Mouse (Mus musculus): ENCODE measurements around the gene Irf4. TPM values are rescaled to one million over a fixed set of nuclear protein-coding genes. Genes with fewer than 3 reads are reported as not detected.

Gene Irf4
- polyA plus RNA-seq, 1 experiment = not detected

DNA sequence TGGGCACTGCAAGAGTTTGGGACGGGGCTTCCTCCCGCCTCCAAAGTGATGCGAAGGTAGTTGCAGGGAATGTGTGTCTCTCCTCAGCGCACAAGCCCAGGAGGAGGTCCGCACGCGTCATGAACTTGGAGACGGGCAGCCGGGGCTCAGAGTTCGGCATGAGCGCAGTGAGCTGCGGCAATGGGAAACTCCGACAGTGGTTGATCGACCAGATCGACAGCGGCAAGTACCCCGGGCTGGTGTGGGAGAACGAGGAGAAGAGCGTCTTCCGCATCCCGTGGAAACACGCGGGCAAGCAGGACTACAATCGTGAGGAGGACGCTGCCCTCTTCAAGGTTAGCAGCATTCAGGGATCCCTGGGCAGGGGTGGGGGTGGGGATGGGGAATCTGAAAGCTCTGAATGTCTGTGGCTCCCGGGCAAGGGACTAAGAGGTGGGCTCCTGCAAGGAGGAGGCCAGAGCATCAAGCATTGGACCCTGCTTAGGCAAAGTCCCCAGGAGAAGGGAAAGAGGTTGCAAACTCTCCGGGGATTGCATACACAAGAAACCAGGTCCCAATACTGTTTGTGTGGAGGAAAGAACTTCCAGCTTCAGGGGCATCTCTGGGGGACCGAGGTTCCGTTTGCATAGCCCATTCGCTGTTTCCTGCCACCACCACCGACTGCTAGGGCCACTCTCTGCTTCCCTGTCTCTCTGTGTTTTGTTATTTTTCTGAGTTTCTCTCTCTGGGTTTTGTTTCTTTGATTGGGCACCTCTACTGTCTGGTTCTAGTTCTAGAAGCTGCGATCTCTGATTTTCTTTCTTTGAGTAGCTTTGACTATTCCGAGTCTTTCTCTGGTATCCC lies 1.7 kb downstream of the Irf4 start:
- Histone ChIP-seq H3K4me1 (ENCODE audit: control insufficient read depth, insufficient read depth, low read length) (no peaks in the 10 kb centered on the region), H3K27me3 (ENCODE audit: control insufficient read depth, insufficient read depth, low read length, poor library complexity, severe bottlenecking) (peaks cover 4% of the 10 kb centered on the region; the same call in 1 of the 2 replicates), H3K9me3 (replicated peaks; ENCODE audit: control insufficient read depth, insufficient read depth, low read length, poor library complexity, severe bottlenecking) (no peaks in the 10 kb centered on the region), H3K36me3 (ENCODE audit: control insufficient read depth, insufficient read depth, low read length, poor library complexity, severe bottlenecking) (no peaks in the 10 kb centered on the region), H3K9ac (ENCODE audit: low read depth, poor library complexity, severe bottlenecking) (no peak overlapping the region), H3K27ac (ENCODE audit: insufficient read depth, low read length) (no peak overlapping the region), H3K4me3 (ENCODE audit: low read depth, low read length) (peak overlapping the region; percentile 47)
- TF ChIP-seq EP300 (IDR thresholded peaks at IDR 0.05; ENCODE audit: insufficient read depth, low read depth, low read length) (no peak), POLR2A (IDR thresholded peaks at IDR 0.05; ENCODE audit: insufficient read depth, low read length) (no peak), CTCF (IDR thresholded peaks at IDR 0.05; ENCODE audit: low read depth, low read length) (no peak)

DNA sequence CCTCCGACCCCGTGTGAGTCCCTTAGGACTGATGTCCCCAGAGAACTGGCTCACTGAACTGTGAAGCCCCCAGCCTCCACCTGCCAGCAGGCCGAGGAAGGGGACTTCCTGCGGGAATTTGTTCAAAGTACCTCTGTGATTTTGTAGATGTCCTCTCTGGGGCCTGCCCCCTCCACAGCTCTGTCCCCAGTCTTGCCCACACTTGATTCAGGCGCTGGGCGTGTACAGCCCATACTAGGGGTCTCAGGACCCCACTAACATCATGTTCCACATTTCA lies 2.2 kb downstream of the Irf4 start:
- TF ChIP-seq POLR2A (IDR thresholded peaks at IDR 0.05; ENCODE audit: insufficient read depth, low read length) = no peak
- TF ChIP-seq EP300 (IDR thresholded peaks at IDR 0.05; ENCODE audit: insufficient read depth, low read depth, low read length) = no peak
- no peak for TF ChIP-seq CTCF (IDR thresholded peaks at IDR 0.05; ENCODE audit: low read depth, low read length)
- H3K9ac ChIP-seq (ENCODE audit: low read depth, poor library complexity, severe bottlenecking) = no peak overlapping the region
- no peak overlapping the region for H3K4me3 ChIP-seq (ENCODE audit: low read depth, low read length)
- no peaks in the 10 kb centered on the region for H3K36me3 ChIP-seq (ENCODE audit: control insufficient read depth, insufficient read depth, low read length, poor library complexity, severe bottlenecking)
- H3K4me1 ChIP-seq (ENCODE audit: control insufficient read depth, insufficient read depth, low read length) = no peaks in the 10 kb centered on the region
- H3K27ac ChIP-seq (ENCODE audit: insufficient read depth, low read length) = no peak overlapping the region
- H3K27me3 ChIP-seq (ENCODE audit: control insufficient read depth, insufficient read depth, low read length, poor library complexity, severe bottlenecking) = peaks cover 4% of the 10 kb centered on the region; the same call in 1 of the 2 replicates
- no peaks in the 10 kb centered on the region for H3K9me3 ChIP-seq (replicated peaks; ENCODE audit: control insufficient read depth, insufficient read depth, low read length, poor library complexity, severe bottlenecking)

DNA sequence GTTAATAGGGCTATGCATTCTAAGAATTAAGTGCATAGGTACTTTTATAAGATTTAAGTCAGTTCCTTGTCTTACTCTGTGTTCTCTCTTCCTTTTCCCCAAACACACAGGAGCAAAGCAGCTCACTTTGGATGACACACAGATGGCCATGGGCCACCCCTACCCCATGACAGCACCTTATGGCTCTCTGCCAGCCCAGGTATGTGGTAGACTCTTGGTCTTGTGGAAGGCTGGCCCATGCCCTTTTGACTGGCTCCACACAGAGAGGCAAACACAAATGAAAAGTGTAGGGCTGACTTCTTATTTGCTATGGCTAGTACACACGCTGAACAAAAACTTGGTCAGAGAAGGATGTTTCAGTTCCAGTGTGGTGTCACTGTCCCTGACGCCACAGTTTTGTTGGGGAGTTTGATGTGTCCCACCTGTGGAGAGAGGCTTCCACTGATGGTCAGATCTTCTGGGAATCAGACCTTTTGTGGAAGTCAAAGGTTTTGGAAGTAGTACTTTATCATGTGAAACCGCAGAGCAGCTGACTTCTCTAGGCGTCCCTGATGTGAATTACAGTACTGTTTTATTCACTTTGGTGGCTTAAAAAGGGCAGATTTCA lies 3.7 kb downstream of the Irf4 start:
- Histone ChIP-seq H3K9me3 (replicated peaks; ENCODE audit: control insufficient read depth, insufficient read depth, low read length, poor library complexity, severe bottlenecking) (no peaks in the 10 kb centered on the region), H3K4me3 (ENCODE audit: low read depth, low read length) (no peak overlapping the region), H3K4me1 (ENCODE audit: control insufficient read depth, insufficient read depth, low read length) (no peaks in the 10 kb centered on the region), H3K9ac (ENCODE audit: low read depth, poor library complexity, severe bottlenecking) (no peak overlapping the region), H3K27me3 (ENCODE audit: control insufficient read depth, insufficient read depth, low read length, poor library complexity, severe bottlenecking) (peaks cover 4% of the 10 kb centered on the region; the same call in 1 of the 2 replicates), H3K36me3 (ENCODE audit: control insufficient read depth, insufficient read depth, low read length, poor library complexity, severe bottlenecking) (no peaks in the 10 kb centered on the region), H3K27ac (ENCODE audit: insufficient read depth, low read length) (no peak overlapping the region)
- TF ChIP-seq POLR2A (IDR thresholded peaks at IDR 0.05; ENCODE audit: insufficient read depth, low read length) = no peak
- no peak for TF ChIP-seq CTCF (IDR thresholded peaks at IDR 0.05; ENCODE audit: low read depth, low read length)

DNA sequence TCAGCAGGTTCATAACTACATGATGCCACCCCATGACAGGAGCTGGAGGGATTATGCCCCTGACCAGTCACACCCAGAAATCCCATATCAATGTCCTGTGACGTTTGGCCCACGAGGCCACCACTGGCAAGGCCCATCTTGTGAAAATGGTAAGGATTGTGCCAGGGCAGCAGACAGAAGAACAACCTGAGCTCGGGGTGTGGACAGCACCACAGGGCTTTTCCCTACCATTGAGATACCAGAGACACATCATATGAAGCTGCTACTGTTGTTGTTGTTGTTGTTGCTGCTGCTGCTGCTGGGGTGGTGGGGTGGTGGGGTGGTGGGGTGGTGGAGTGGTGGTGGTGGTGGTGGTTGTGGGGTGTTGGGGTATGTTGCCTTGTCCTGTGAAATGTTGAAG lies 4.4 kb downstream of the Irf4 start:
- Histone ChIP-seq H3K4me3 (ENCODE audit: low read depth, low read length) (no peak overlapping the region), H3K4me1 (ENCODE audit: control insufficient read depth, insufficient read depth, low read length) (no peaks in the 10 kb centered on the region), H3K27ac (ENCODE audit: insufficient read depth, low read length) (no peak overlapping the region), H3K36me3 (ENCODE audit: control insufficient read depth, insufficient read depth, low read length, poor library complexity, severe bottlenecking) (no peaks in the 10 kb centered on the region), H3K9ac (ENCODE audit: low read depth, poor library complexity, severe bottlenecking) (no peak overlapping the region), H3K27me3 (ENCODE audit: control insufficient read depth, insufficient read depth, low read length, poor library complexity, severe bottlenecking) (peaks cover 4% of the 10 kb centered on the region; the same call in 1 of the 2 replicates), H3K9me3 (replicated peaks; ENCODE audit: control insufficient read depth, insufficient read depth, low read length, poor library complexity, severe bottlenecking) (no peaks in the 10 kb centered on the region)
- no peak for TF ChIP-seq CTCF (IDR thresholded peaks at IDR 0.05; ENCODE audit: low read depth, low read length)
- TF ChIP-seq EP300 (IDR thresholded peaks at IDR 0.05; ENCODE audit: insufficient read depth, low read depth, low read length) = no peak
- no peak for TF ChIP-seq POLR2A (IDR thresholded peaks at IDR 0.05; ENCODE audit: insufficient read depth, low read length)

DNA sequence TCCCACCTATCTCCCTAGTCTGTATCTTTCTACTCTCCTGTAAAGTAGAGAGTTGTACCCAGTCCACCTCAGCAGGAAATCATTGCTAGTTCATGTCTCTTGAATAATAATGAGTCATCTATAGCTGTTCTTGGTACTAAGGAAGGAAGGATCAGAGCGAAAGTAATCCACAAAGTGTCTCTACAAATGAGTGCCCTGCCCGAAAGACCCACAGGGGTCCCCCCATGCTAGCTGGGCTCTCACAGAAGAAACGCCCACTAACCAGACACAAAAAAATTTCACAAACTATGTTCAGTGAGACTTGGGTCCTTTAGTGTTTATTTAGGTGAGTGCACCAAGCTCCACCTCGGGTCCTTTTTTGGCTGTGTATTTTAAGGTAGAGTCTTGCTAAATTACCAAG lies 5.0 kb downstream of the Irf4 start:
- Histone ChIP-seq H3K4me1 (ENCODE audit: control insufficient read depth, insufficient read depth, low read length) (no peaks in the 10 kb centered on the region), H3K36me3 (ENCODE audit: control insufficient read depth, insufficient read depth, low read length, poor library complexity, severe bottlenecking) (no peaks in the 10 kb centered on the region), H3K9me3 (replicated peaks; ENCODE audit: control insufficient read depth, insufficient read depth, low read length, poor library complexity, severe bottlenecking) (no peaks in the 10 kb centered on the region), H3K9ac (ENCODE audit: low read depth, poor library complexity, severe bottlenecking) (no peak overlapping the region), H3K27ac (ENCODE audit: insufficient read depth, low read length) (no peak overlapping the region), H3K4me3 (ENCODE audit: low read depth, low read length) (no peak overlapping the region), H3K27me3 (ENCODE audit: control insufficient read depth, insufficient read depth, low read length, poor library complexity, severe bottlenecking) (peaks cover 4% of the 10 kb centered on the region; the same call in 1 of the 2 replicates)
- TF ChIP-seq CTCF (IDR thresholded peaks at IDR 0.05; ENCODE audit: low read depth, low read length) (no peak), EP300 (IDR thresholded peaks at IDR 0.05; ENCODE audit: insufficient read depth, low read depth, low read length) (no peak), POLR2A (IDR thresholded peaks at IDR 0.05; ENCODE audit: insufficient read depth, low read length) (no peak)

DNA sequence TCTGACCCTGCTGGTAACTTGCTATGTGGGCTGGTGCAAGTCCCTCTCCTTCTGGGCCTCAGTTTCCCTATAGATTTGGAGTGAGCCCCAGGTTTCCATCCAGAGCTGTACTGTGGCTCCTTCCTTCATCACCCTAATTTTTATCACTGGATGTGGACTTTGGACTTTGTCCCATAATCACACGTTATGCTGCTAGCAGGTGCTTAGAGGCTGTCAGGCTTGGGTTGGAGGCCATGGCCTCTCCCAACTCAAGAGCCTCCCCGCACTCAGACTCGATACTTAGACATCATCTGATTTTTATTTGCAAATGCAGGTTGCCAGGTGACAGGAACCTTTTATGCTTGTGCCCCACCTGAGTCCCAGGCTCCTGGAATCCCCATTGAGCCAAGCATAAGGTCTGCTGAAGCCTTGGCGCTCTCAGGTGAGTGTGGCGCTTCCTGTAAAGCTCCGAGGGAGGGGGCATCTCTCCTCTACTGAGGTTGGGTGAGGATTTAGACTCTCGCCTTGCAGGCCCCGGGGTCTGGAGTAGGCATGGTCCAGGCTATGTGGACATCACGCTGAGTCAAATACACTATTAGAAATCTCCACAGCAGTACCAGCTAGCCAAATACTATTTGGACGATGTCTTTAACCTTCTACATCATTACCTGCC lies 5.9 kb downstream of the Irf4 start:
- no peak overlapping the region for H3K9ac ChIP-seq (ENCODE audit: low read depth, poor library complexity, severe bottlenecking)
- H3K9me3 ChIP-seq (replicated peaks; ENCODE audit: control insufficient read depth, insufficient read depth, low read length, poor library complexity, severe bottlenecking) = no peaks in the 10 kb centered on the region
- peaks cover 4% of the 10 kb centered on the region; the same call in 1 of the 2 replicates for H3K27me3 ChIP-seq (ENCODE audit: control insufficient read depth, insufficient read depth, low read length, poor library complexity, severe bottlenecking)
- no peaks in the 10 kb centered on the region for H3K4me1 ChIP-seq (ENCODE audit: control insufficient read depth, insufficient read depth, low read length)
- H3K4me3 ChIP-seq (ENCODE audit: low read depth, low read length) = no peak overlapping the region
- no peaks in the 10 kb centered on the region for H3K36me3 ChIP-seq (ENCODE audit: control insufficient read depth, insufficient read depth, low read length, poor library complexity, severe bottlenecking)
- no peak overlapping the region for H3K27ac ChIP-seq (ENCODE audit: insufficient read depth, low read length)
- TF ChIP-seq CTCF (IDR thresholded peaks at IDR 0.05; ENCODE audit: low read depth, low read length) (no peak), POLR2A (IDR thresholded peaks at IDR 0.05; ENCODE audit: insufficient read depth, low read length) (no peak), EP300 (IDR thresholded peaks at IDR 0.05; ENCODE audit: insufficient read depth, low read depth, low read length) (no peak)

All from ES-Bruce4 (cell line).